ENCODE assay signal across 8 mouse cellular contexts in the genomic region with DNA sequence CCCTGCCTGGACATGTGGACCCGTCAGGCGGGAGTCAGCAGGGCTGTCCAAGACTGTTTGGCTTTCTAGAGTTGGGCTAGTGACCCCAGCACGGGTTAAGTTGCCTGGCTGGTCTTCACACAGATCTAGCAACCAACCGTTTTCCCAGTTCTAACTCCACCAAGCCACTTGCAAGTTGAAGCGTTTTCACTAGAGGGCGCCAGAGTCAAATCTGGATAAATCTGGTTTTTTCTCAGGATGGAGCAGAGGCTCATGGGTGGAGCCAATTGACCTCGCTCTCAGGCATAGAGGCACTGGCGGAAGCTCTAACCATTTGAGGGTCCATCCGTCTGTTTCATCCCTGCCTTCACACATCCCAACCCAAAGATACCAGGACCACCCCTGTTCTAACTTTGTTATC. TPM values are rescaled to one million over a fixed set of nuclear protein-coding genes. Genes with fewer than 3 reads are reported as not detected.
DNase-seq lines count a peak whose midpoint lies in the region; ATAC-seq and TF ChIP-seq lines count a peak whose summit lies in the region.

No protein-coding gene starts in this region.

- TF ChIP-seq CTCF in spleen, adult 2 months (IDR thresholded peaks at IDR 0.05; ENCODE audit: extremely low read depth, insufficient read depth, insufficient read length, insufficient replicate concordance), result peak; percentile 33; the same call in 1 of the 2 replicates

- no peaks in the 10 kb centered on the region for H3K9me3 ChIP-seq in forebrain, embryonic 13.5 days (replicated peaks)

- DNase-seq in spleen, adult 2 months (ENCODE audit: low read depth in 1 of 2, low spot score in 2 of 2), result peak in 1 of 2 experiments; percentile 19
- DNase-seq in spleen, adult 12 weeks (ENCODE audit: low spot score), result no peak
- peak; percentile 63 to 84 for DNase-seq in heart, postnatal 14 days
- DNase-seq in layer of hippocampus, postnatal 14 days (ENCODE audit: low spot score in 2 of 2), result peak; percentile 56 to 58
- peak; percentile 67 for DNase-seq in mesoderm, embryonic 11.5 days (ENCODE audit: low read depth, low spot score)
- peak; percentile 85 for DNase-seq in testis, postnatal 10 days (ENCODE audit: low spot score)

- TF ChIP-seq POLR2A in spleen, adult 2 months (IDR thresholded peaks at IDR 0.05; ENCODE audit: low read depth, low read length), result no peak

- H3K4me1 ChIP-seq in spleen, adult 2 months (ENCODE audit: control insufficient read depth, insufficient read depth, insufficient read length), result no peaks in the 10 kb centered on the region
- no peaks in the 10 kb centered on the region for H3K4me1 ChIP-seq in forebrain, embryonic 13.5 days

- peak; percentile 64 for ATAC-seq in cerebellum, adult (ENCODE audit: insufficient number of reproducible peaks, low FRiP score, low TSS enrichment)
- ATAC-seq in forebrain, embryonic 13.5 days, result peak; percentile 52; the same call in 1 of the 2 replicates

- no peaks in the 10 kb centered on the region for H3K36me3 ChIP-seq in spleen, adult 2 months (ENCODE audit: control insufficient read depth, insufficient read depth, low read length)
- H3K36me3 ChIP-seq in forebrain, embryonic 13.5 days (ENCODE audit: poor library complexity, severe bottlenecking), result no peaks in the 10 kb centered on the region

- no peak overlapping the region for H3K4me3 ChIP-seq in spleen, adult 2 months (ENCODE audit: extremely low read depth, insufficient read depth, insufficient read length)
- H3K4me3 ChIP-seq in forebrain, embryonic 13.5 days, result no peak overlapping the region

- no peaks in the 10 kb centered on the region for H3K27me3 ChIP-seq in spleen, adult 2 months (ENCODE audit: control insufficient read depth, insufficient read depth, low read length)
- H3K27me3 ChIP-seq in forebrain, embryonic 13.5 days, result no peaks in the 10 kb centered on the region

- 35% methylated on average over 9 of the region's 9 CpGs for whole genome bisulfite sequencing in spleen, adult 2 months
- WGBS in forebrain, embryonic 13.5 days, result 46% methylated on average over 9 of the region's 9 CpGs

- H3K9ac ChIP-seq in forebrain, embryonic 13.5 days, result no peak overlapping the region

- no peak overlapping the region for H3K27ac ChIP-seq in spleen, adult 2 months (ENCODE audit: insufficient read depth, low read length)
- no peak overlapping the region for H3K27ac ChIP-seq in forebrain, embryonic 13.5 days

- H3K4me2 ChIP-seq in forebrain, embryonic 13.5 days, result peak overlapping the region; percentile 24

- intact Hi-C loops in heart, postnatal 14 days (cut with DNase I), result no loop called here

RNA-seq across cellular contexts. Expression of gene Tmem232, which starts 17.6 kb away (rescaled TPM):
- not detected in 2 replicates for polyA plus RNA-seq in spleen, adult 2 months (2012; rRNA removed)
- polyA plus RNA-seq in forebrain, embryonic 13.5 days (2015; fragmentation: Nextera tagmentation; extraction: Ambion mirVana), result 0.14 and 0.18 TPM in 2 replicates
- total RNA-seq in heart, postnatal 14 days (2021), result not detected
- total RNA-seq in layer of hippocampus, postnatal 14 days (2021), result 1 to 10 TPM; 1.2 to 1.4 TPM

RNA-seq across cellular contexts. Expression of gene Vapa, which starts 55.1 kb away (rescaled TPM):
- polyA plus RNA-seq in spleen, adult 2 months (2012; rRNA removed), result 13.1 and 24.1 TPM in 2 replicates
- polyA plus RNA-seq in forebrain, embryonic 13.5 days (2015; fragmentation: Nextera tagmentation; extraction: Ambion mirVana), result 221 and 223 TPM in 2 replicates
- 10 to 100 TPM; 84.0 to 95.2 TPM for total RNA-seq in heart, postnatal 14 days (2021)
- 100 to 1,000 TPM; 150 to 156 TPM for total RNA-seq in layer of hippocampus, postnatal 14 days (2021)
